Mouse (Mus musculus): Measurements from ENCODE around the gene Ndufs8. TPM values are rescaled to one million over a fixed set of nuclear protein-coding genes. Genes with fewer than 3 reads are reported as not detected.

Ndufs8 gene
- polyA plus RNA-seq, 1 experiment from 2014 or later, result 390 TPM

DNA sequence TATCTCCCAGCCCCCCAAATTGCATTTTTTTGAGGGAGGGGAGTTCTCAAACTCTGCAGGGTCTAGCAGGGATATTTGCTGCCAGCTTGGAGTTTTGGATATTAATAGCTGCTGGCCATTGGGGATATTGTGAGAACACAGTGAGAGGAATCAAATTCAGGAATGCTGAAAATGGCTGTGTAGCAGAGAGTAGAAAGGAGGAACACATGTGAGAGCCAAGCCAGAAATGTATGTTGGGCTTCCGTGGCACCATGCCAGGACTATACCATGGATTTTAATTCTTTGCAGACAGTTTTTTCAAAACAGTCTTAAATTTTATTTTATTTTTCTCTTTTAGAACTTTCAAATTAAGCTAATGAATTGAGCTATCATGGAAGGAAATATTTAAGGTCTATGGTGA is 44.3 kb downstream of the Ndufs8 start:
- Histone ChIP-seq H3K4me1 (replicated peaks; ENCODE audit: control insufficient read depth, insufficient read depth, low read length) (peaks cover 4% of the 10 kb centered on the region), H3K4me2 (ENCODE audit: low read length) (no peak overlapping the region), H3K36me3 (ENCODE audit: control insufficient read depth, insufficient read depth, low read length) (peaks cover 14% of the 10 kb centered on the region), H3K9ac (ENCODE audit: low read length) (no peak overlapping the region), H3K27me3 (replicated peaks; ENCODE audit: control insufficient read depth, insufficient read depth, low read length) (no peaks in the 10 kb centered on the region), H3K9me3 (ENCODE audit: control insufficient read depth, low read length) (no peaks in the 10 kb centered on the region), H3K27ac (ENCODE audit: low read depth) (no peak overlapping the region), H3K4me3 (ENCODE audit: low read depth, low read length) (no peak overlapping the region)
- ATAC-seq (replicated peaks; ENCODE audit: low FRiP score, low TSS enrichment, low read depth) (no peak), DNase-seq (ENCODE audit: low spot score) (no peak)
- WGBS, result 77% methylated on average over 1 of the region's 1 CpGs

- no peak for DNase-seq (ENCODE audit: low spot score)
- no peak for ATAC-seq (replicated peaks; ENCODE audit: low FRiP score, low TSS enrichment, low read depth)
- Histone ChIP-seq H3K27ac (ENCODE audit: low read depth) (no peak overlapping the region), H3K4me1 (replicated peaks; ENCODE audit: control insufficient read depth, insufficient read depth, low read length) (peaks cover 4% of the 10 kb centered on the region; the same call in 1 of the 2 replicates), H3K27me3 (replicated peaks; ENCODE audit: control insufficient read depth, insufficient read depth, low read length) (no peaks in the 10 kb centered on the region), H3K9me3 (ENCODE audit: control insufficient read depth, low read length) (no peaks in the 10 kb centered on the region), H3K4me3 (ENCODE audit: low read depth, low read length) (no peak overlapping the region), H3K4me2 (ENCODE audit: low read length) (no peak overlapping the region), H3K36me3 (ENCODE audit: control insufficient read depth, insufficient read depth, low read length) (peaks cover 14% of the 10 kb centered on the region), H3K9ac (ENCODE audit: low read length) (no peak overlapping the region)
- 84% methylated on average over 2 of the region's 2 CpGs for WGBS
Measured at GRCm38 (mm10) chr19:3864960-3865359, 47.6 kb downstream of the Ndufs8 start.

- Histone ChIP-seq H3K4me2 (ENCODE audit: low read length) (no peak overlapping the region), H3K9ac (ENCODE audit: low read length) (no peak overlapping the region), H3K4me1 (replicated peaks; ENCODE audit: control insufficient read depth, insufficient read depth, low read length) (no peaks in the 10 kb centered on the region), H3K27me3 (replicated peaks; ENCODE audit: control insufficient read depth, insufficient read depth, low read length) (no peaks in the 10 kb centered on the region), H3K4me3 (ENCODE audit: low read depth, low read length) (no peak overlapping the region), H3K27ac (ENCODE audit: low read depth) (no peak overlapping the region), H3K36me3 (ENCODE audit: control insufficient read depth, insufficient read depth, low read length) (peaks cover 14% of the 10 kb centered on the region), H3K9me3 (ENCODE audit: control insufficient read depth, low read length) (no peaks in the 10 kb centered on the region)
- ATAC-seq (replicated peaks; ENCODE audit: low FRiP score, low TSS enrichment, low read depth), result no peak
- DNase-seq (ENCODE audit: low spot score), result no peak
- WGBS, result 71% methylated on average over 2 of the region's 2 CpGs
Measured at GRCm38 (mm10) chr19:3862713-3863112, 49.9 kb downstream of the Ndufs8 start.

Other genes with a start within 250 kb of the Ndufs8 start
- 7.8 and 7.9 TPM in 2 replicates for gene Lrp5, start 226.2 kb downstream of the Ndufs8 start, polyA plus RNA-seq (2014; fragmentation: Nextera tagmentation; extraction: Ambion mirVana)
- gene 1810055G02Rik, start 204.5 kb downstream of the Ndufs8 start, polyA plus RNA-seq (2014; fragmentation: Nextera tagmentation; extraction: Ambion mirVana), result 34.1 and 36.4 TPM in 2 replicates
- 29.6 and 29.9 TPM in 2 replicates for gene Kmt5b, start 145.4 kb downstream of the Ndufs8 start, polyA plus RNA-seq (2014; fragmentation: Nextera tagmentation; extraction: Ambion mirVana)
- 48.8 and 54.0 TPM in 2 replicates for gene Chka, start 61.0 kb downstream of the Ndufs8 start, polyA plus RNA-seq (2014; fragmentation: Nextera tagmentation; extraction: Ambion mirVana)
- gene Tcirg1, start 5.6 kb downstream of the Ndufs8 start, polyA plus RNA-seq (2014; fragmentation: Nextera tagmentation; extraction: Ambion mirVana), result 34.8 and 40.5 TPM in 2 replicates
- gene Aldh3b1, start 17.0 kb upstream of the Ndufs8 start, polyA plus RNA-seq (2014; fragmentation: Nextera tagmentation; extraction: Ambion mirVana), result 1.9 and 2.3 TPM in 2 replicates
- 14.4 and 16.0 TPM in 2 replicates for gene Unc93b1, start 22.4 kb upstream of the Ndufs8 start, polyA plus RNA-seq (2014; fragmentation: Nextera tagmentation; extraction: Ambion mirVana)
- gene Aldh3b3, start 45.9 kb upstream of the Ndufs8 start, polyA plus RNA-seq (2014; fragmentation: Nextera tagmentation; extraction: Ambion mirVana), result not detected in 2 replicates
- gene Aldh3b2, start 59.6 kb upstream of the Ndufs8 start, polyA plus RNA-seq (2014; fragmentation: Nextera tagmentation; extraction: Ambion mirVana), result 0.99 and 1.0 TPM in 2 replicates
- 13.0 and 13.5 TPM in 2 replicates for gene Acy3, start 73.8 kb upstream of the Ndufs8 start, polyA plus RNA-seq (2014; fragmentation: Nextera tagmentation; extraction: Ambion mirVana)
- gene Tbx10, start 80.0 kb upstream of the Ndufs8 start, polyA plus RNA-seq (2014; fragmentation: Nextera tagmentation; extraction: Ambion mirVana), result 0.13 and 0.16 TPM in 2 replicates
- 42.1 and 42.7 TPM in 2 replicates for gene Nudt8, start 87.8 kb upstream of the Ndufs8 start, polyA plus RNA-seq (2014; fragmentation: Nextera tagmentation; extraction: Ambion mirVana)
- 2.4 and 2.9 TPM in 2 replicates for gene Gm49405, start 87.9 kb upstream of the Ndufs8 start, polyA plus RNA-seq (2014; fragmentation: Nextera tagmentation; extraction: Ambion mirVana)
- gene Doc2g, start 90.5 kb upstream of the Ndufs8 start, polyA plus RNA-seq (2014; fragmentation: Nextera tagmentation; extraction: Ambion mirVana), result 3.6 and 3.9 TPM in 2 replicates
- gene Ndufv1, start 100.0 kb upstream of the Ndufs8 start, polyA plus RNA-seq (2014; fragmentation: Nextera tagmentation; extraction: Ambion mirVana), result 247 and 248 TPM in 2 replicates
- 746 and 810 TPM in 2 replicates for gene Gstp1, start 125.2 kb upstream of the Ndufs8 start, polyA plus RNA-seq (2014; fragmentation: Nextera tagmentation; extraction: Ambion mirVana)
- 7.8 and 8.8 TPM in 2 replicates for gene Gstp2, start 133.2 kb upstream of the Ndufs8 start, polyA plus RNA-seq (2014; fragmentation: Nextera tagmentation; extraction: Ambion mirVana)
- gene Gstp3, start 146.8 kb upstream of the Ndufs8 start, polyA plus RNA-seq (2014; fragmentation: Nextera tagmentation; extraction: Ambion mirVana), result 1.0 and 1.3 TPM in 2 replicates
- gene Cabp2, start 168.8 kb upstream of the Ndufs8 start, polyA plus RNA-seq (2014; fragmentation: Nextera tagmentation; extraction: Ambion mirVana), result 0.57 TPM in 1 of 2 replicates, not detected in the other
- gene Cdk2ap2, start 184.4 kb upstream of the Ndufs8 start, polyA plus RNA-seq (2014; fragmentation: Nextera tagmentation; extraction: Ambion mirVana), result 87.4 and 103 TPM in 2 replicates
- gene Pitpnm1, start 187.2 kb upstream of the Ndufs8 start, polyA plus RNA-seq (2014; fragmentation: Nextera tagmentation; extraction: Ambion mirVana), result 13.3 and 14.3 TPM in 2 replicates
- gene Aip, start 213.1 kb upstream of the Ndufs8 start, polyA plus RNA-seq (2014; fragmentation: Nextera tagmentation; extraction: Ambion mirVana), result 89.7 and 96.0 TPM in 2 replicates
- not detected in 2 replicates for gene Gpr152, start 227.0 kb upstream of the Ndufs8 start, polyA plus RNA-seq (2014; fragmentation: Nextera tagmentation; extraction: Ambion mirVana)
- 0.08 TPM in 1 of 2 replicates, not detected in the other for gene Cabp4, start 231.3 kb upstream of the Ndufs8 start, polyA plus RNA-seq (2014; fragmentation: Nextera tagmentation; extraction: Ambion mirVana)
- 174 and 189 TPM in 2 replicates for gene Coro1b, start 235.8 kb upstream of the Ndufs8 start, polyA plus RNA-seq (2014; fragmentation: Nextera tagmentation; extraction: Ambion mirVana)
- 3.1 and 3.3 TPM in 2 replicates for gene Ptprcap, start 240.8 kb upstream of the Ndufs8 start, polyA plus RNA-seq (2014; fragmentation: Nextera tagmentation; extraction: Ambion mirVana)

All from intestine, embryonic 14.5 days (tissue).